ENCODE assay signal across 27 mouse cellular contexts in the genomic region with DNA sequence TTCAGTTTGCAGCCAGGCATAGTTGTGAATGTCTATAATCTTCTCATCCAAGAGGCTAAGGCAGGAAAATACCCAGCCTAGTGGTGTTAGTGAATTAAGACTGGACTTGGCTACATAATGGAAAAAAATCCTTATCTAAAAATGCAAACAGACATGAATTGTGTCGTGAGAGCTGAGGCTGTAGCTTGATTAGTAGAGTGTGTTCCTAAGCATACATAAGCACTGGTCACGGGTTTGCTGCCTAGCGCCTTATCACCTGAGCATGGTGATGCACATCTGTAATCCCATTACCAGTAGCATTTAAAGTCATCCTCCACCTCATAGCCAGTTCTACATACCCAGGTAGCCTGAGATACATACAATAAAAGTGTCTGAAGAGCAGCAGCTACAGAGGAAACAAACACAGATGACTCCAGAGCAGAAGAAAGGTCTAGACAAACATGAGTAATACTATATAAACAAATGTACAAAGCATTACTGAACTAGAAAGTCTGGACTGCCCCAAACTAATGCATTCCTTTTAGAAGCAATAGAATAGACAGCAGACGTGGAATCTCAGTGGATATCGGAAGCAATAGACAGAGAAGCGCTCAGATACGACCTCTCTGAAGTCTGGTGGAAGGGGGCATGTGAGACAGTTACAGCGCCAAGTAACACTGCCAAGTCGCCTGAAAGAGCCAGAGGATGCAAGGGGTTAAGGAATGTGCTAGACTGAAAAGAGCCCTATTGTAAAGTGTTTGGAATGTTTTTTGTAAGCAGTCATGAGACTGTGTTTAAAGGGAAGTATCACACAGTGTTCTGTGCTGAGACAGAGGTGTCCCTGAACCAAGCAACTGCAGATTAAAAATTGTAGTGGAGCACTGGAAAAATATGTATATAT.
A peak's percentile ranks its signal among the peaks of the same experiment; 100 is the strongest.
DNase-seq lines count a peak whose midpoint lies in the region; ATAC-seq and TF ChIP-seq lines count a peak whose summit lies in the region.
"Had no signal": no experiment of that assay in that cellular context is flagged by ENCODE, and none has a peak within 500 bp of the region (broad histone marks: within the 10 kb centered on the region; RNA-seq: fewer than 3 reads in every experiment).

No protein-coding gene starts in this region.

- H3K27ac ChIP-seq in forebrain, embryonic 14.5 days (ENCODE audit: low read depth, low read length), result no peak overlapping the region
- no peak overlapping the region for H3K27ac ChIP-seq in forebrain, embryonic 11.5 days (ENCODE audit: low read depth, low read length)
- H3K27ac ChIP-seq in lung, embryonic 16.5 days (ENCODE audit: low read length), result peak overlapping the region; percentile 81
- H3K27ac ChIP-seq: embryonic facial prominence, embryonic 10.5 days; hindbrain, embryonic 13.5 days; layer of hippocampus, adult 2 months; limb, embryonic 12.5 days; midbrain, embryonic 15.5 days; neural tube, embryonic 12.5 days had no signal

- H3K4me2 ChIP-seq in forebrain, embryonic 14.5 days (ENCODE audit: low read length), result no peak overlapping the region
- no peak overlapping the region for H3K4me2 ChIP-seq in forebrain, embryonic 11.5 days (ENCODE audit: low read depth, low read length, severe bottlenecking)
- H3K4me2 ChIP-seq in lung, embryonic 16.5 days (ENCODE audit: low read depth, low read length), result no peak overlapping the region
- H3K4me2 ChIP-seq: heart, embryonic 12.5 days; hindbrain, embryonic 13.5 days; limb, embryonic 12.5 days; liver, embryonic 11.5 days; midbrain, embryonic 15.5 days; neural tube, embryonic 12.5 days had no signal

- H3K36me3 ChIP-seq in forebrain, embryonic 14.5 days (ENCODE audit: control insufficient read depth, insufficient read depth, low read length), result no peaks in the 10 kb centered on the region
- H3K36me3 ChIP-seq in forebrain, embryonic 11.5 days (ENCODE audit: control insufficient read depth, insufficient read depth, low read length), result no peaks in the 10 kb centered on the region
- H3K36me3 ChIP-seq in lung, embryonic 16.5 days (ENCODE audit: control insufficient read depth, insufficient read depth, low read length), result no peaks in the 10 kb centered on the region
- H3K36me3 ChIP-seq: embryonic facial prominence, embryonic 10.5 days; heart, embryonic 12.5 days; hindbrain, embryonic 13.5 days; limb, embryonic 12.5 days; midbrain, embryonic 15.5 days; neural tube, embryonic 12.5 days had no signal

- no peak for TF ChIP-seq POLR2A in lung, adult 2 months (IDR thresholded peaks at IDR 0.05; ENCODE audit: borderline replicate concordance, extremely low read depth, low read depth, low read length)

- WGBS in forebrain, embryonic 14.5 days, result 65% methylated on average over 9 of the region's 9 CpGs
- 71% methylated on average over 9 of the region's 9 CpGs for WGBS in forebrain, embryonic 11.5 days
- 21% methylated on average over 9 of the region's 9 CpGs for WGBS in lung, embryonic 16.5 days
- WGBS in lung, adult 2 months, result 49% methylated on average over 9 of the region's 9 CpGs

- no peak overlapping the region for H3K4me3 ChIP-seq in forebrain, embryonic 14.5 days (ENCODE audit: low read depth, low read length)
- H3K4me3 ChIP-seq in forebrain, embryonic 11.5 days (ENCODE audit: low read depth, low read length), result no peak overlapping the region
- no peak overlapping the region for H3K4me3 ChIP-seq in lung, embryonic 16.5 days (ENCODE audit: low read length)
- H3K4me3 ChIP-seq in lung, adult 2 months (replicated peaks; ENCODE audit: extremely low read depth, low read depth, low read length), result no peak overlapping the region
- H3K4me3 ChIP-seq: embryonic facial prominence, embryonic 10.5 days; heart, embryonic 12.5 days; hindbrain, embryonic 13.5 days; layer of hippocampus, adult 2 months; limb, embryonic 12.5 days; midbrain, embryonic 15.5 days; neural tube, embryonic 12.5 days had no signal

- 0 out of 2 replicates have a peak, but pooled peaks cover 3% of the 10 kb centered on the region for H3K4me1 ChIP-seq in forebrain, embryonic 14.5 days (ENCODE audit: control insufficient read depth, insufficient read depth, low read length)
- no peaks in the 10 kb centered on the region; the same call in 1 of the 2 replicates for H3K4me1 ChIP-seq in forebrain, embryonic 11.5 days (replicated peaks; ENCODE audit: control insufficient read depth, insufficient read depth, low read length)
- peaks cover 14% of the 10 kb centered on the region for H3K4me1 ChIP-seq in lung, embryonic 16.5 days (replicated peaks; ENCODE audit: control insufficient read depth, insufficient read depth, low read length)
- peaks cover 7% of the 10 kb centered on the region; the same call in 1 of the 2 replicates for H3K4me1 ChIP-seq in lung, adult 2 months (ENCODE audit: control insufficient read depth, insufficient read depth, low read length)
- H3K4me1 ChIP-seq: midbrain, embryonic 15.5 days had no signal

- H3K9me3 ChIP-seq in forebrain, embryonic 14.5 days (replicated peaks; ENCODE audit: control insufficient read depth, low read length), result no peaks in the 10 kb centered on the region
- no peaks in the 10 kb centered on the region for H3K9me3 ChIP-seq in forebrain, embryonic 11.5 days (ENCODE audit: control insufficient read depth, low read length)
- H3K9me3 ChIP-seq in lung, embryonic 16.5 days (ENCODE audit: control insufficient read depth, low read length), result no peaks in the 10 kb centered on the region
- H3K9me3 ChIP-seq: embryonic facial prominence, embryonic 10.5 days; heart, embryonic 12.5 days; hindbrain, embryonic 13.5 days; limb, embryonic 12.5 days; midbrain, embryonic 15.5 days; neural tube, embryonic 12.5 days had no signal

- ATAC-seq in forebrain, embryonic 14.5 days, result no peak
- ATAC-seq in forebrain, embryonic 11.5 days (replicated peaks; ENCODE audit: low FRiP score), result no peak
- ATAC-seq in lung, embryonic 16.5 days (ENCODE audit: low read depth), result peak; percentile 78
- ATAC-seq in megakaryocyte-erythroid progenitor cell, adult 5-6 weeks (replicated peaks; ENCODE audit: low FRiP score, low TSS enrichment, poor library complexity, severe bottlenecking), result no peak
- ATAC-seq: forebrain, postnatal 0 days; liver, postnatal 0 days; midbrain, embryonic 15.5 days had no signal

- peak; percentile 37 for DNase-seq in forebrain, embryonic 14.5 days (ENCODE audit: low spot score)
- DNase-seq in forebrain, embryonic 11.5 days (ENCODE audit: low spot score), result no peak
- DNase-seq in lung, adult 2 months, result no peak
- DNase-seq in lung, postnatal 4 days, result peak; percentile 31 to 64
- DNase-seq in c-Kit-positive CD71-positive TER-119-positive erythroid progenitor cells, embryonic 14.5 days (ENCODE audit: low spot score), result no peak
- DNase-seq: adrenal gland, postnatal 25 days; cerebellum, adult 11-12 months; cerebellum, postnatal 10 days; forebrain, postnatal 0 days; gastrocnemius, postnatal 14 days; heart, adult 11 months; heart, postnatal 36 days; kidney, adult 9 months; kidney, postnatal 14 days; liver, postnatal 0 days; right cerebral cortex, adult 18-20 months; thymus, postnatal 25 days had no signal

- no peak overlapping the region for H3K9ac ChIP-seq in forebrain, embryonic 14.5 days (ENCODE audit: low read length)
- H3K9ac ChIP-seq in forebrain, embryonic 11.5 days (ENCODE audit: low read length), result no peak overlapping the region
- H3K9ac ChIP-seq in lung, embryonic 16.5 days (ENCODE audit: low read length), result no peak overlapping the region
- H3K9ac ChIP-seq: forebrain, postnatal 0 days; heart, embryonic 12.5 days; hindbrain, embryonic 13.5 days; limb, embryonic 12.5 days; liver, postnatal 0 days; midbrain, embryonic 15.5 days; neural tube, embryonic 12.5 days had no signal

- no peaks in the 10 kb centered on the region for H3K27me3 ChIP-seq in forebrain, embryonic 14.5 days (replicated peaks; ENCODE audit: control insufficient read depth, insufficient read depth, low read length)
- no peaks in the 10 kb centered on the region for H3K27me3 ChIP-seq in forebrain, embryonic 11.5 days (ENCODE audit: control insufficient read depth, insufficient read depth, low read length)
- no peaks in the 10 kb centered on the region for H3K27me3 ChIP-seq in lung, embryonic 16.5 days (ENCODE audit: control insufficient read depth, insufficient read depth, low read depth, low read length)
- H3K27me3 ChIP-seq: heart, embryonic 12.5 days; hindbrain, embryonic 13.5 days; midbrain, embryonic 15.5 days; neural tube, embryonic 12.5 days had no signal

- no peak for TF ChIP-seq CTCF in lung, adult 2 months (IDR thresholded peaks at IDR 0.05; ENCODE audit: insufficient read depth, low read length)

Comparison
In these comparisons a context has a peak if more than half of its experiments do, and no peak if none do; other contexts are left out.
1. DNase-seq: peak in forebrain, embryonic 14.5 days (single experiment) and lung, postnatal 4 days (2 of 2); none in forebrain, embryonic 11.5 days (single experiment), lung, adult 2 months (single experiment) and c-Kit-positive CD71-positive TER-119-positive erythroid progenitor cells, embryonic 14.5 days (single experiment).